In the genomic region with DNA sequence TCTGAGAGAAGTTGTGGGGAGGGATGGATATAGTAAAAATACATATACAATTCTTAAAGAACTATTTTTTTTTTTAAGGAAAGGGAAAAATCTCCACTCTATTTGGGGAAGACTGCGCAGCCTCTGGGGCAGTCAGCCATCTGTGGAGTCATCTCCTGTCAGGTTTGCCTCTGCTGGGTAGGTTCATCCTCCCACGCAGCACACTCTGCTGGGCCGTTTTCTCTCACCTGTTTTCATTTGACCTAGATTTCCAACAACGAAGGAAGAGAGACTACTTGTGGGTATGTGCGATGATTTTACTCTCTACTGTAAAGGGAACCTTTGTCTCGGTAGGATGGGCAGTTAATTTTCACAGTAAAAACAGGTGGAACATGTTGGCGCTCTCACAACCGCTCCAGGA, we compare ENCODE assay signal across 11 mouse cellular contexts.
"Had no signal": no experiment of that assay in that cellular context is flagged by ENCODE, and none has a peak within 500 bp of the region (broad histone marks: within the 10 kb centered on the region; RNA-seq: fewer than 3 reads in every experiment).

No protein-coding gene starts in this region.

- H3K4me3 ChIP-seq: limb, embryonic 12.5 days; liver, embryonic 13.5 days; lung, embryonic 15.5 days; midbrain, embryonic 12.5 days; neural tube, embryonic 13.5 days had no signal

- H3K4me1 ChIP-seq: liver, embryonic 13.5 days; lung, embryonic 15.5 days; midbrain, embryonic 12.5 days had no signal

- H3K36me3 ChIP-seq: limb, embryonic 12.5 days; liver, embryonic 13.5 days; lung, embryonic 15.5 days; midbrain, embryonic 12.5 days; neural tube, embryonic 13.5 days had no signal

- H3K27ac ChIP-seq: kidney, postnatal 0 days; limb, embryonic 12.5 days; liver, embryonic 13.5 days; lung, embryonic 15.5 days; midbrain, embryonic 12.5 days; neural tube, embryonic 13.5 days had no signal

- H3K27me3 ChIP-seq: limb, embryonic 12.5 days; liver, embryonic 13.5 days; lung, embryonic 15.5 days; midbrain, embryonic 12.5 days; neural tube, embryonic 13.5 days had no signal

- DNase-seq: layer of hippocampus, adult 9-11 months; layer of hippocampus, postnatal 36 days; liver; liver, embryonic 13.5 days; liver, postnatal 0 days; thymus, postnatal 36 days had no signal
